Mouse (Mus musculus) forebrain, embryonic 12.5 days (tissue): Measurements from ENCODE around the gene Rbm20. TPM values are rescaled to one million over a fixed set of nuclear protein-coding genes. Genes with fewer than 3 reads are reported as not detected.

Experiments used
- ATAC-seq: fragments of 200-750 bp; cut with Nextera tagmentation; 2 replicates; pipeline ENCODE4 v1.8.0; 2017; ENCODE audit warnings: moderate TSS enrichment; ENCODE audit not compliant: low FRiP score
- H3K27ac ChIP-seq: fragments of 300-500 bp; sonication (generic); 2 replicates; pipeline ENCODE4 v1.5.1; 2016; ENCODE audit warnings: mild to moderate bottlenecking
- H3K27me3 ChIP-seq: fragments of 300-500 bp; sonication (generic); 2 replicates; pipeline ENCODE4 v1.6.1; 2016; ENCODE audit warnings: mild to moderate bottlenecking
- H3K36me3 ChIP-seq: fragments of 300-500 bp; sonication (generic); replicated peaks from 2 replicates; pipeline ENCODE4 v1.6.1; 2016; ENCODE audit warnings: mild to moderate bottlenecking
- H3K4me1 ChIP-seq: fragments of 300-500 bp; sonication (generic); 2 replicates; pipeline ENCODE4 v1.6.1; 2016
- H3K4me2 ChIP-seq: fragments of 300-500 bp; sonication (generic); 2 replicates; pipeline ENCODE4 v1.6.1; 2016; ENCODE audit warnings: mild to moderate bottlenecking, moderate library complexity
- H3K4me3 ChIP-seq: fragments of 300-500 bp; sonication (generic); replicated peaks from 2 replicates; pipeline ENCODE4 v1.5.1; 2016; ENCODE audit warnings: mild to moderate bottlenecking
- H3K9ac ChIP-seq: fragments of 300-500 bp; sonication (generic); 2 replicates; pipeline ENCODE4 v1.6.1; 2016; ENCODE audit warnings: mild to moderate bottlenecking
- H3K9me3 ChIP-seq: fragments of 300-500 bp; sonication (generic); 2 replicates; pipeline ENCODE4 v1.6.1; 2016
- WGBS: fragments of 180-500 bp; shearing (Covaris S2); methylation state at CpG from one replicate; pipeline ENCODE4 v1.1.7; 2016; 5-methylcytosine and 5-hydroxymethylcytosine counted together
- polyA plus RNA-seq: library from polyadenylated mRNA; unstranded; fragments of >200 nt; fragmentation: Nextera tagmentation; extraction: Ambion mirVana; gene quantifications from 2 replicates; pipeline ENCODE4 v1.2.1, GENCODE M21; 2016

Rbm20 gene
- polyA plus RNA-seq, 1 experiment from 2014 or later, result 7.2 TPM

GRCm38 (mm10) chr19:53857962-53858361 is 180.9 kb downstream of the Rbm20 start:
- H3K36me3 ChIP-seq, result no peaks in the 10 kb centered on the region
- 87% methylated on average over 6 of the region's 6 CpGs for WGBS
- peaks cover 34% of the 10 kb centered on the region for H3K4me1 ChIP-seq
- H3K9me3 ChIP-seq, result no peaks in the 10 kb centered on the region
- H3K27ac ChIP-seq, result 0 out of 2 replicates have a peak overlapping the region, but pooled peaks have one; percentile 46
- no peak overlapping the region for H3K9ac ChIP-seq
- no peak for ATAC-seq
- no peak overlapping the region for H3K4me3 ChIP-seq
- no peaks in the 10 kb centered on the region for H3K27me3 ChIP-seq
- H3K4me2 ChIP-seq, result no peak overlapping the region

- H3K9ac ChIP-seq, result no peak overlapping the region
- peaks cover 22% of the 10 kb centered on the region for H3K4me1 ChIP-seq
- peak; percentile 42; the same call in 1 of the 2 replicates for ATAC-seq
Observed at GRCm38 (mm10) chr19:53859149-53859548, 182.0 kb downstream of the Rbm20 start.

DNA sequence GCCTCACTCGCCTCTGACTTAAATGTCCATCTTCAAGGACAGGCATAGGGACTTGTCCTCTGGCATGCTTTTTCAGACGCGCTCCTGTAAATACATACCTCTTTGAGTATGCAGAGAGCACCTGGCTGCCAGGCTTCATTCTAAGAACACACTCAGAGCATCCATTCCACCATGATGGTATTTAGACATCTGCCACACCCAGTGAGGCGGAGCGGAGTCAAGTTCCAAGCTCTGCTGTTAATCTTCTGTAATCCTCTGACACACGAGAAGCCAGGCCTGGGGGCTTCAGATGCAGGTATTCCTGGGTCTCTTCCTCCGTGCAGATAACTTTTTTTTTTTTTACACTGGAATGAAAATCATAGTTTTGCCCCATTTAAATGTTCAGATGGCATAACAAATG is 182.5 kb downstream of the Rbm20 start:
- WGBS, result 54% methylated on average over 7 of the region's 7 CpGs
- no peaks in the 10 kb centered on the region for H3K27me3 ChIP-seq
- no peak overlapping the region for H3K9ac ChIP-seq
- no peak for ATAC-seq
- H3K9me3 ChIP-seq, result no peaks in the 10 kb centered on the region
- H3K4me2 ChIP-seq, result no peak overlapping the region
- no peaks in the 10 kb centered on the region; the same call in 1 of the 2 replicates for H3K36me3 ChIP-seq
- peak overlapping the region; percentile 42; the same call in 1 of the 2 replicates for H3K27ac ChIP-seq
- no peak overlapping the region for H3K4me3 ChIP-seq
- peaks cover 21% of the 10 kb centered on the region for H3K4me1 ChIP-seq

More at GRCm38 (mm10) chr19:53859149-53859548, 182.0 kb downstream of the Rbm20 start:
- H3K27me3 ChIP-seq, result no peaks in the 10 kb centered on the region
- 31% methylated on average over 8 of the region's 9 CpGs for WGBS
- H3K36me3 ChIP-seq, result no peaks in the 10 kb centered on the region; the same call in 1 of the 2 replicates
- peak overlapping the region; percentile 42; the same call in 1 of the 2 replicates for H3K27ac ChIP-seq
- H3K9me3 ChIP-seq, result no peaks in the 10 kb centered on the region
- peak overlapping the region; percentile 13; the same call in 1 of the 2 replicates for H3K4me2 ChIP-seq
- H3K4me3 ChIP-seq, result no peak overlapping the region

DNA sequence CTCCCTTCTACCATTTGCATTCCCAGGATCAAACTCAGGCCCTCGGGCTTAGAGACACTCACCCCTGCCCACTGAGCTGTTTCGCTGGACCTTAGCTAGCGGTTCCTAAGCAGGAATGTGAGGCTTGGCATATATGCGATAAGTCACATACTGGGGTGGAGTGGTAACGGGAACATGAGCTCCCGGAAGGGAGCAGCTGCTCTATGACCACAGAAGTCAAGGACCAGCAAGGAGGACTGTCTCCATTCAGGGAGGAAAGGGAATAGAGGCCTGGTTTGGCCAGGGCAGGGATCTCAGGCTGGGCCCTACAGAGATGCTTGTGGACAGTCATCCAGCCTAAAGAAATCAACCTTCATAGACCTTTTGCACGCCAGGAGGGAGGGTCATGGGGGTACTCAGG is 184.2 kb downstream of the Rbm20 start:
- 77% methylated on average over 7 of the region's 7 CpGs for WGBS
- Histone ChIP-seq H3K9ac (no peak overlapping the region), H3K27ac (no peak overlapping the region), H3K4me2 (no peak overlapping the region), H3K4me1 (peaks cover 21% of the 10 kb centered on the region), H3K4me3 (no peak overlapping the region), H3K36me3 (no peaks in the 10 kb centered on the region; the same call in 1 of the 2 replicates), H3K9me3 (no peaks in the 10 kb centered on the region), H3K27me3 (no peaks in the 10 kb centered on the region)
- no peak for ATAC-seq

GRCm38 (mm10) chr19:53862573-53863246 is 185.6 kb downstream of the Rbm20 start:
- no peaks in the 10 kb centered on the region for H3K9me3 ChIP-seq
- H3K4me3 ChIP-seq, result no peak overlapping the region
- no peak overlapping the region for H3K4me2 ChIP-seq
- H3K27me3 ChIP-seq, result no peaks in the 10 kb centered on the region
- H3K36me3 ChIP-seq, result no peaks in the 10 kb centered on the region; the same call in 1 of the 2 replicates
- no peak overlapping the region for H3K9ac ChIP-seq
- 71% methylated on average over 8 of the region's 8 CpGs for WGBS
- ATAC-seq, result no peak
- peaks cover 15% of the 10 kb centered on the region for H3K4me1 ChIP-seq
- H3K27ac ChIP-seq, result no peak overlapping the region

DNA sequence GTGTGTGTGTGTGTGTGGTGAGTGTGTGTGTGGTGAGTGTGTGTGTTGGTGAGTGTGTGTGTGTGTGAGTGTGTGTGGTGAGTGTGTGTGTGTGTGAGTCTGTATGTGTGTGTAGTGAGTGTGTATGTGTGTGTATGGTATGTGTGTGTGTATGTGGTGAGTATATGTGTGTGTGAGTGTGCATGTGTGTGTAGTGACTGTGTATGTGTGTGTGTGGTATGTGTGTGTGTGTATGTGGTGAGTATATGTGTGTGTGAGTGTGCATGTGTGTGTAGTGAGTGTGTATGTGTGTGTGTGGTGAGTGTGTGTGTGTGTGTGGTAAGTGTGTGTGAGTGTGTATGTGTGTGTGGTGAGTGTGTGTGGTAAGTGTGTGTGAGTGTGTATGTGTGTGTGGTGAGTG is 190.1 kb downstream of the Rbm20 start:
- H3K9ac ChIP-seq, result peak overlapping the region; percentile 1; the same call in 1 of the 2 replicates
- H3K4me1 ChIP-seq, result no peaks in the 10 kb centered on the region
- no peak overlapping the region for H3K27ac ChIP-seq
- H3K4me3 ChIP-seq, result no peak overlapping the region
- ATAC-seq, result no peak
- H3K4me2 ChIP-seq, result no peak overlapping the region
- H3K9me3 ChIP-seq, result no peaks in the 10 kb centered on the region
- H3K27me3 ChIP-seq, result no peaks in the 10 kb centered on the region
- H3K36me3 ChIP-seq, result no peaks in the 10 kb centered on the region; the same call in 1 of the 2 replicates

- H3K27me3 ChIP-seq, result no peaks in the 10 kb centered on the region
- no peak overlapping the region for H3K4me3 ChIP-seq
- no peak overlapping the region for H3K4me2 ChIP-seq
- no peak overlapping the region for H3K27ac ChIP-seq
- no peaks in the 10 kb centered on the region for H3K4me1 ChIP-seq
- no peaks in the 10 kb centered on the region for H3K9me3 ChIP-seq
- no peaks in the 10 kb centered on the region; the same call in 1 of the 2 replicates for H3K36me3 ChIP-seq
- H3K9ac ChIP-seq, result no peak overlapping the region
- WGBS, result 94% methylated on average over 6 of the region's 6 CpGs
- no peak for ATAC-seq
Observed at GRCm38 (mm10) chr19:53868125-53868524, 191.0 kb downstream of the Rbm20 start.

DNA sequence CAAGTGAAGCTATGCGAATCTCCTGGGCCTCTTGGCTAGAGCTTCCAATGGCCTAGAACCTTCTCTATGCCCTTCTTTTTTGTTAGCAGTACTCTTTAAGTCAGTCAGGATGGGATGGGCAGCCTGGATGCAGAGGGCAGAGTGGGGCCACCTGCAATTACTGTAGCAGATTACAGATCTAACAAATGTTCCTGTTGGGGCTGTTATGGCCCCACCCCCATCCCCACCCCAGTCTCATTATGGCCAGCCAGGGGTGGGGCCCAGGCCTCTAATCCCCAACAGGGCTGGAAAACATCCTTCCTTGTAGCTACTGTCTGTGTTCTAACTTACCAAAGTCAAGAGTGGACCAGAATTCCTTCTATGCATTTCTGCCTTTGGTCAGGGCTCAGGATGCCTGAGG is 191.7 kb downstream of the Rbm20 start:
- 100% methylated on average over 1 of the region's 1 CpGs for WGBS
- H3K9ac ChIP-seq, result no peak overlapping the region
- no peak overlapping the region for H3K4me3 ChIP-seq
- no peaks in the 10 kb centered on the region for H3K27me3 ChIP-seq
- H3K9me3 ChIP-seq, result no peaks in the 10 kb centered on the region
- no peaks in the 10 kb centered on the region for H3K4me1 ChIP-seq
- no peak for ATAC-seq
- H3K36me3 ChIP-seq, result no peaks in the 10 kb centered on the region; the same call in 1 of the 2 replicates
- H3K27ac ChIP-seq, result no peak overlapping the region
- H3K4me2 ChIP-seq, result no peak overlapping the region

- no peaks in the 10 kb centered on the region for H3K9me3 ChIP-seq
Observed at GRCm38 (mm10) chr19:53869427-53870385, 192.6 kb downstream of the Rbm20 start.

GRCm38 (mm10) chr19:53870568-53870967 is 193.5 kb downstream of the Rbm20 start:
- no peak for ATAC-seq
- WGBS, result 65% methylated on average over 2 of the region's 2 CpGs
- Histone ChIP-seq H3K4me3 (no peak overlapping the region), H3K4me1 (no peaks in the 10 kb centered on the region; the same call in 1 of the 2 replicates), H3K4me2 (no peak overlapping the region), H3K27me3 (no peaks in the 10 kb centered on the region), H3K9me3 (no peaks in the 10 kb centered on the region), H3K27ac (no peak overlapping the region), H3K9ac (no peak overlapping the region), H3K36me3 (no peaks in the 10 kb centered on the region)

More at GRCm38 (mm10) chr19:53869427-53870385, 192.6 kb downstream of the Rbm20 start:
- WGBS, result 82% methylated on average over 4 of the region's 4 CpGs
- Histone ChIP-seq H3K36me3 (no peaks in the 10 kb centered on the region), H3K4me2 (no peak overlapping the region), H3K4me3 (no peak overlapping the region), H3K9ac (no peak overlapping the region), H3K4me1 (no peaks in the 10 kb centered on the region), H3K27me3 (no peaks in the 10 kb centered on the region), H3K27ac (no peak overlapping the region)
- no peak for ATAC-seq

- ATAC-seq, result no peak
- WGBS, result 92% methylated on average over 6 of the region's 6 CpGs
- H3K27me3 ChIP-seq, result no peaks in the 10 kb centered on the region
- H3K36me3 ChIP-seq, result no peaks in the 10 kb centered on the region
- no peak overlapping the region for H3K4me2 ChIP-seq
- no peak overlapping the region for H3K27ac ChIP-seq
- no peaks in the 10 kb centered on the region for H3K9me3 ChIP-seq
- no peak overlapping the region for H3K4me3 ChIP-seq
- H3K4me1 ChIP-seq, result no peaks in the 10 kb centered on the region; the same call in 1 of the 2 replicates
- no peak overlapping the region for H3K9ac ChIP-seq
Observed at GRCm38 (mm10) chr19:53871502-53871901, 194.4 kb downstream of the Rbm20 start.

DNA sequence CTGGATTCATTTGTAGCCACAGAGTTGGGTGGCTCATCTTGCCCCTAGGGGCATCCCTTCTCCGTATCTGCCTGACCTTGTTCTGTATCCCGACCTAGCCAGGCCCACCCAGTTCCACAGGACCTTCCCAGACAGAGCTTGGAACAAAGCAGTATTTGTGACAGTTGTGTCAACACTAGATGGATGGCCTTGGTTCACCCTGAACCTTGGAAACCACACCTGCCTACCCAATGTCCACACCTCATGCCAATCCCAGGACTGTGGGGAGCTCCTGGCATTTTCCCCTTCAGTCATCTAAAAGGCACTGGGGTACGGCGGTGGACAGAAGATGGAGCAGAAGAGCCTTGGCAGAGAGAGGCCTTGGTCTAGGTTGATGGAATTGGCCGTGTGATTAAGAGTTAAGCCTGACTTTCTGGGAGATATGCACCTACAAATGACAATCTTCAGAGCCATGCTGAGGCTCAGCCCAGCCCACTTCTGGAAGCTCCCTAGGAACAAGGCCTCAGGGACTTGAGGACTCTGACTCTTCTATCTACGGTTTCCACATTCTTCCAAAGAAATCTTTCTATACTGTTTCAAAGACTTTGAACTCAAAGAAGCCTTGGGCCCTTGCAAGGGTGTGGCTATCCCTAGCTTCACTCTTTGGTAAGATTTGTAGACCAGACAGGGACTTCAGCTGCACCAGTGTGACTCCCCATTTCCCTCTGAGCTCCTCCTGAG is 196.0 kb downstream of the Rbm20 start:
- no peaks in the 10 kb centered on the region; the same call in 1 of the 2 replicates for H3K4me1 ChIP-seq
- no peak overlapping the region for H3K4me3 ChIP-seq
- no peak overlapping the region for H3K4me2 ChIP-seq
- H3K9me3 ChIP-seq, result no peaks in the 10 kb centered on the region
- no peak overlapping the region for H3K9ac ChIP-seq
- H3K36me3 ChIP-seq, result no peaks in the 10 kb centered on the region
- no peaks in the 10 kb centered on the region for H3K27me3 ChIP-seq
- WGBS, result 93% methylated on average over 6 of the region's 6 CpGs
- no peak for ATAC-seq
- H3K27ac ChIP-seq, result no peak overlapping the region
